Mouse (Mus musculus): ENCODE data around the gene Cyb561d2.
"Not testable (repeated sequence)": the region's sequence is repeated elsewhere in the genome, so short reads cannot be mapped to it uniquely, and the experiment has no call there.

GRCm38 (mm10) chr9:107565556-107565955 lies 23.6 kb upstream of the Cyb561d2 start:
- TF ChIP-seq TCF12 (IDR thresholded peaks at IDR 0.05; ENCODE audit: low read depth, low read length); JUND (IDR thresholded peaks at IDR 0.05; ENCODE audit: low read depth, low read length); EP300 (IDR thresholded peaks at IDR 0.05; ENCODE audit: low read depth in 1 of 2, low read length in 2 of 2); E2F4 (IDR thresholded peaks at IDR 0.05; ENCODE audit: borderline replicate concordance, low read depth, low read length): not testable (repeated sequence)
- TF ChIP-seq CTCF (IDR thresholded peaks at IDR 0.05 in 2 of 3, conservative IDR thresholded peaks at IDR 0.05 in 1 of 3; ENCODE audit: control insufficient read depth in 1 of 3, insufficient read depth in 1 of 3, low read depth in 2 of 3, low read length in 3 of 3, poor library complexity in 1 of 3, severe bottlenecking in 1 of 3), result peak in 2 of 3 experiments; percentile 8 to 29; a peak in 2 of 6 replicates

Measured in MEL (cell line).